Mouse (Mus musculus) ES-E14 (cell line): ENCODE data around the gene Senp3. TPM values are rescaled to one million over a fixed set of nuclear protein-coding genes. Genes with fewer than 3 reads are reported as not detected.

Source experiments
- DNase-seq: peaks from one replicate; pipeline ENCODE4 v3.0.0-alpha.2; 2013; ENCODE audit warnings: low read depth, low spot score
- H3K27ac ChIP-seq: 2 replicates; pipeline ENCODE4 v1.5.1; 2012; ENCODE audit warnings: low read depth, mild to moderate bottlenecking, low read length, moderate library complexity, mixed read lengths; ENCODE audit not compliant: poor library complexity, insufficient read depth, severe bottlenecking
- H3K36me3 ChIP-seq: 2 replicates; pipeline ENCODE4 v1.6.1; 2012; ENCODE audit warnings: mild to moderate bottlenecking, low read length, moderate library complexity, mixed read lengths; ENCODE audit not compliant: control insufficient read depth, poor library complexity, insufficient read depth, severe bottlenecking
- H3K4me1 ChIP-seq, 2 experiments: fragments of 150-350 bp in 1 of 2; sonication (generic) in 1 of 2; 2 replicates each; pipeline ENCODE4 v1.6.1; 2012; ENCODE audit warnings: low read length in 2 of 2, mild to moderate bottlenecking in 1 of 2, mixed read lengths in 1 of 2; ENCODE audit not compliant: control insufficient read depth in 2 of 2, insufficient read depth in 2 of 2, poor library complexity in 1 of 2
- H3K4me3 ChIP-seq, 2 experiments: fragments of 150-350 bp in 1 of 2; sonication (generic) in 1 of 2; 2 replicates each; pipeline ENCODE4 v1.5.1; 2012; ENCODE audit warnings: low read length in 2 of 2, low read depth in 1 of 2, mild to moderate bottlenecking in 1 of 2, mixed read lengths in 1 of 2; ENCODE audit not compliant: insufficient read depth in 1 of 2, poor library complexity in 1 of 2, severe bottlenecking in 1 of 2
- H3K9ac ChIP-seq: 2 replicates; pipeline ENCODE4 v1.6.1; 2012; ENCODE audit warnings: low read depth, mild to moderate bottlenecking, low read length, mixed read lengths; ENCODE audit not compliant: poor library complexity, insufficient read depth, severe bottlenecking
- H3K9me3 ChIP-seq: fragments of 150-350 bp; sonication (generic); 2 replicates; pipeline ENCODE4 v1.6.1; 2012; ENCODE audit warnings: low read depth, mild to moderate bottlenecking, low read length; ENCODE audit not compliant: control insufficient read depth, insufficient read depth
- CHD2 ChIP-seq: IDR thresholded peaks from 2 replicates; pipeline ENCODE4 v1.6.1; 2014; ENCODE audit warnings: mild to moderate bottlenecking, low read depth, low read length, inconsistent platforms
- HCFC1 ChIP-seq: IDR thresholded peaks from 2 replicates; pipeline ENCODE4 v1.6.1; 2012; ENCODE audit warnings: low read length, inconsistent platforms, borderline replicate concordance; ENCODE audit not compliant: insufficient read depth
- MAFK ChIP-seq: IDR thresholded peaks from 2 replicates; pipeline ENCODE4 v1.6.1; 2014; ENCODE audit warnings: mild to moderate bottlenecking, low read depth, low read length, inconsistent platforms; ENCODE audit not compliant: insufficient read depth
- ZC3H11A ChIP-seq: IDR thresholded peaks from 2 replicates; pipeline ENCODE4 v1.6.1; 2012; ENCODE audit warnings: low read depth, mild to moderate bottlenecking, inconsistent platforms, low read length, borderline replicate concordance
- ZNF384 ChIP-seq: IDR thresholded peaks from 2 replicates; pipeline ENCODE4 v1.6.1; 2012; ENCODE audit warnings: low read depth, low read length, inconsistent platforms
- in situ Hi-C, 2 experiments: fragments of 600-800 bp; cut with MboI; formaldehyde crosslinking; loops; one replicate each; pipeline ENCODE4 v1.15.1; 2025; ENCODE audit warnings: low sequenced_read_pairs in 2 of 2, inconsistent platforms in 1 of 2; ENCODE audit not compliant: unreplicated experiment in 2 of 2
- total RNA-seq: library from RNA; depleted of rRNA; stranded (reverse); fragments of 300-350 nt; gene quantifications from 2 replicates; pipeline ENCODE4 v1.2.3, GENCODE M21; 2012

Senp3 gene
- total RNA-seq, 1 experiment: 282 TPM

DNA sequence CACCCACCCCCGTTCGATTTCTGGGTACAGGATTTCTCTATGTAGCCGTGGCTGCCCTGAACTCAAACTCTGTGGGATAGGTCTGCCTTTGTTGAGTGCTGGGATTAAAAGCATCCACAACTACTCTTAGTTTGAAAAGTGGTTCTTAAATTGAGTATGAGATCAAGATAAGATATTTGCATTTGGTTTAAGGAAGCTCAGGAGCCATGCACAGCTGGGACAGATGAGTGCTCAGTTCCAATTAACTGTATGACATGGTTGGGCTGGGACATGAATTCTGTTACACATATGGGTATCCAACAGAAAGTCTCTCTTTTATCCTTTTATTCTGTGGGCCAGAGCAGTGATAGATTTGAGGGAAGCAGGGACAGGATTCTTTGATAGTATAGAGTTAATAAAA lies 46.4 kb downstream of the Senp3 start:
- Histone ChIP-seq H3K27ac (no peak overlapping the region), H3K36me3 (peaks cover 10% of the 10 kb centered on the region), H3K4me3 (no peak overlapping the region), H3K9ac (no peak overlapping the region), H3K9me3 (no peaks in the 10 kb centered on the region), H3K4me1 (peaks cover 2 to 6% of the 10 kb centered on the region in 2 experiments; a peak in 2 of 4 replicates)
- no peak for DNase-seq
- in situ Hi-C loops: no loop called here
- no peak for TF ChIP-seq MAFK
- no peak for TF ChIP-seq CHD2

DNA sequence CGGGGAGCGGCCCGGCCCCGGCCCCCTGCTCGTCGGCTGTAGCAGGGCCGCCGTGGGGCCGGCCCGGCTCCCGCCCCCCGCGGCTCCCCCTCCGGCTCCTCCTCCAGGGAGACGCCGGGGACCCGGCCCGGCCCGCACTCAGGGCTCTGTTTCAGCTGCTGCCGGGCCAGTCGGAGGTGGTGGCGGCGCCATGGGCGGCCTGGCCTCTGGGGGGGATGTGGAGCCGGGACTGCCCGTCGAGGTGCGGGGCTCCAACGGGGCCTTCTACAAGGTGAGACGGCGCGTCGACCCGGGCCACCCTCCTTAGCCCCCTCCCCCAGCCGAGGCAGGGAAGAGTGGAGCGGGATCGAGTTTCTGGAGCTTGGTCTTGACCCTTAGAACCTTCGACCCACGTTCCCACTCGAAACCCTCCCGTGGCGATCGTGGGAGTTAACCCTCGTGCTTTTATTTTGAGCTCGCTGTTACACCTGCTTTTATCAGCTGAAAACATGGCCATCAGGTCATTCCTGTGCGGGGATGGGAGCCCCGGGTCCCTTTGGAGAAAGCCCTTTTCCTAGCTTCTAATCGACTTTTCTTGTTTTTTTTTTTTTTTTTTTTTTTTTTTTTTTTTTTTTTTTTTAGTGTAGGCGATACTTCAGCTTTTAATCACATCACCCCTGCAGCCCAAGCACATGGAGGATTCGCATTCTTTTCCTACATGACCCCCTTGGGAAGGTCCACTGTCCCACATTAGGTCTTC lies 48.6 kb downstream of the Senp3 start:
- peak overlapping the region; percentile 85 to 96 for H3K4me3 ChIP-seq
- in situ Hi-C loops: no loop called here
- H3K9me3 ChIP-seq: no peaks in the 10 kb centered on the region
- peak overlapping the region; percentile 89 for H3K27ac ChIP-seq
- peak overlapping the region; percentile 96 for H3K9ac ChIP-seq
- no peak for DNase-seq
- H3K36me3 ChIP-seq: peaks cover 3% of the 10 kb centered on the region; the same call in 1 of the 2 replicates
- peaks cover 2 to 6% of the 10 kb centered on the region in 2 experiments; a peak in 2 of 4 replicates for H3K4me1 ChIP-seq
- TF ChIP-seq CHD2 (no peak), ZNF384 (peak; percentile 94)

DNA sequence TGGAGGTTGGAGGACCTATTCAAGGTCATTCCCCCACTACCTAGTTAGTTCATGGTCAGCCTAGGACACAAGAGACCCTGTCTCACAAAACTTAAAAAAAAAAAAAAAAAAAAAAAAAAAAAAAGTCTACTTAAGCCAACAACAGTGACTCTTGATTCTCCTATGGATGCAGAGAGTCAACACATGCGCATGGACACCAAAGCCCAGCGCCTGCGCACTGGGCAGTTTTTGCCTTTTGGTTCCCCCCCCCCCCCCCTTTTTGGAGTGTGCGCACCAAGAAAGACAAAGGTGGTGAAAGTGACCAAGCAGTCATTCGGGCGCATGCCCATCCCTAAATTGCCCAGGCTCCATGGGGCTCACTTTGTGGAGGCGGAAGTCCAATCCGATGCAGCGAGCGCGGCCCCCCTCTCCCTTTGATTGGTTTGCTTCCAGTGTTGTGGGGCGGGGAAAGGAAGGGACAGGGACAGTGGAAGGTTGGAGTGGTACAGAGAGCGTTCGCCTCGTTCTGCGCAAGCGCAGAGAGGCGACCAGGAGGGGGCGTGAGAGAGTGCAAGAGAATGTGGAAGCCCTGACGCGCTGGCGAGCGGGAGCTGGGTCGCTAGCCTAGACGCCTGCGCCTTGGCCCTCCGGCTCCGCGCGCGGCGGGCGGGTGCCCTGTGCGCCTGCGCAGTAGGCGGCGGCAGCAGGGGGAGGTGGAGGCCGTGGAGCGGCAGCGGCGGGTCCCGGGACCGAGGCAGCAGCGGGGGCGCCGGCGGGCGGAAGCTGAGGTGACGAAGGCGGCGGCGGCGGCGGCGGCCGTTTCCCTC lies 49.4 kb downstream of the Senp3 start, which contains the start of gene Fxr2:
Gene Fxr2 (plus strand): TSS at position 707 of the 806 bp plus-strand sequence.
- peak; percentile 100 for DNase-seq
- in situ Hi-C loops: no loop called here
- TF ChIP-seq ZNF384 (peak; percentile 98), ZC3H11A (no peak), CHD2 (no peak), HCFC1 (peak; percentile 59; the same call in 1 of the 2 replicates)
- H3K27ac ChIP-seq: peak within 1 kb of the TSS; percentile 89
- H3K4me3 ChIP-seq: peak within 1 kb of the TSS; percentile 85 to 96
- H3K9ac ChIP-seq: peak within 1 kb of the TSS; percentile 96
- H3K4me1 ChIP-seq: peaks cover 2 to 6% of the 10 kb centered on the region in 2 experiments; a peak in 2 of 4 replicates
- H3K36me3 ChIP-seq: peaks cover 3% of the 10 kb centered on the region; the same call in 1 of the 2 replicates
- H3K9me3 ChIP-seq: no peaks in the 10 kb centered on the region

DNA sequence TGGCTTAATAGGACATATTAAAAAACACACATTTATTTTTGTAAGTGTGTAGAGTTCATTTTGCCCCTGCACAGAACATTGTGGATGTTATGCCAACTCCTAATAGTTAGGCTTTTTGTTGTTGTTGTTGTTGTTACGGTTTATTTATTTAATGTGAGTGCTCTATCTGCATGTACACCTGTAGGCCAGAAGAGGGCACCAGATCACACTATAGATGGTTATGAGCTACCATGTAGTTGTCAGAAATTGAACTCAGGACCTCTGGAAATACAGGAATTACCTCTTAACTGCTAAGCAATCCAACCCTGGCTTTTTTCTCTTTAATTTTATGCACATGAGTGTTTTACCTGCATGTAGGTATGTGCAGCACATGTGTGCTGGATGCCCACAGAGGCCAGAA lies 52.1 kb downstream of the Senp3 start:
- Histone ChIP-seq H3K9ac (no peak overlapping the region), H3K9me3 (no peaks in the 10 kb centered on the region), H3K4me1 (peaks cover 0 to 3% of the 10 kb centered on the region in 2 experiments; a peak in 1 of 4 replicates), H3K36me3 (no peaks in the 10 kb centered on the region), H3K4me3 (no peak overlapping the region), H3K27ac (no peak overlapping the region)
- no peak for TF ChIP-seq MAFK
- TF ChIP-seq HCFC1: no peak
- no peak for TF ChIP-seq ZNF384
- TF ChIP-seq CHD2: no peak
- TF ChIP-seq ZC3H11A: no peak
- DNase-seq: no peak
- in situ Hi-C loops: no loop called here
